Comparison of ENCODE assay signal across 8 mouse cellular contexts in the genomic region with DNA sequence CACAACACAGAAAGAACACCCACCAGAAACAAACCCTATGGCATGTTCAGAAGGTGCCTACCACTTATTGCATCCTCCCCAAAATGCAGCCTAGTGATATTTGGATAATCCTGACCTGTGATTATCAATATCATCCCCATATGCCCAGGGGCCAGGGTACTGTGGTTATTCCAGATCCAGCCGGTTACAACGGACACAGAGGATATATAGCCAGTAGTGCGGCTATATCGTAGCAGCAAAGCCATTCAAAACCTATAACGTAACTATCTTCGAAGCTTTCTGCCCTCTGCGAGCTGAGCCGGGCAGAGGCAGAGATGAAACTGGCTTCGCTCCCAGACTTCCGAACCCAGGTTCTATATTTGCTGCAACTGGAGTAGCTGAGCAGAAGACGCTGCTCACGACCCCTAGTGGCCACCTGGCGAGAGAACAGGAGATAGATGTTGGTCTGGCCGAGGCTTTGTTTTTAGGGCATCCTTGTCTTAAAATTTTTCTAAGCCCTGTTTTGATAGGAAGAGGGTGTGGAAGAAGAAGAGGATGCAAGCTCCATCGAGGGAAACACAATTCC. TPM values are rescaled to one million over a fixed set of nuclear protein-coding genes. Genes with fewer than 3 reads are reported as not detected.
A peak's percentile ranks its signal among the peaks of the same experiment; 100 is the strongest.
DNase-seq lines count a peak whose midpoint lies in the region; ATAC-seq lines count a peak whose summit lies in the region.

No protein-coding gene starts in this region.

- H3K9me3 ChIP-seq in liver, embryonic 15.5 days (replicated peaks) = no peaks in the 10 kb centered on the region
- no peaks in the 10 kb centered on the region for H3K9me3 ChIP-seq in neural tube, embryonic 15.5 days (replicated peaks)

- H3K9ac ChIP-seq in liver, embryonic 15.5 days = no peak overlapping the region
- no peak overlapping the region for H3K9ac ChIP-seq in neural tube, embryonic 15.5 days (replicated peaks)

- WGBS in liver, embryonic 15.5 days (ENCODE audit: insufficient replicate concordance) = 9% methylated on average over 15 of the region's 15 CpGs
- 6% methylated on average over 15 of the region's 15 CpGs for WGBS in neural tube, embryonic 15.5 days

- ATAC-seq in liver, embryonic 15.5 days (ENCODE audit: insufficient read depth) = no peak
- ATAC-seq in neural tube, embryonic 15.5 days (ENCODE audit: low FRiP score) = no peak

- H3K27ac ChIP-seq in liver, embryonic 15.5 days (replicated peaks) = peak overlapping the region; percentile 62; the same call in 1 of the 2 replicates
- no peak overlapping the region for H3K27ac ChIP-seq in neural tube, embryonic 15.5 days (replicated peaks)

- no peaks in the 10 kb centered on the region for H3K36me3 ChIP-seq in liver, embryonic 15.5 days (replicated peaks)
- H3K36me3 ChIP-seq in neural tube, embryonic 15.5 days = no peaks in the 10 kb centered on the region

- peak overlapping the region; percentile 46; the same call in 1 of the 2 replicates for H3K4me2 ChIP-seq in liver, embryonic 15.5 days
- peak overlapping the region; percentile 38 for H3K4me2 ChIP-seq in neural tube, embryonic 15.5 days

- DNase-seq in gastrocnemius, postnatal 10 days = peak; percentile 51
- DNase-seq in gastrocnemius, postnatal 4 days (ENCODE audit: low spot score in 2 of 2) = no peak
- peak; percentile 78 for DNase-seq in ES-CJ7 (ENCODE audit: low read depth, low spot score)
- DNase-seq in embryo, embryonic 11 days = peak; percentile 72
- peak; percentile 37 for DNase-seq in induced T-regulatory cell, adult 2 months (ENCODE audit: low read depth)
- DNase-seq in urinary bladder, adult 18-20 months (ENCODE audit: low spot score in 2 of 2) = no peak

- H3K4me1 ChIP-seq in liver, embryonic 15.5 days (replicated peaks) = no peaks in the 10 kb centered on the region
- H3K4me1 ChIP-seq in neural tube, embryonic 15.5 days = peaks cover 32% of the 10 kb centered on the region

- peaks cover 66% of the 10 kb centered on the region for H3K27me3 ChIP-seq in liver, embryonic 15.5 days
- peaks cover 84% of the 10 kb centered on the region for H3K27me3 ChIP-seq in neural tube, embryonic 15.5 days (replicated peaks)

- H3K4me3 ChIP-seq in liver, embryonic 15.5 days (replicated peaks) = no peak overlapping the region
- 0 out of 2 replicates have a peak overlapping the region, but pooled peaks have one; percentile 12 for H3K4me3 ChIP-seq in neural tube, embryonic 15.5 days (replicated peaks)

RNA-seq across cellular contexts. Expression of a gene that starts 6.0 kb away (rescaled TPM):
- not detected for total RNA-seq in gastrocnemius, postnatal 10 days (2021)
- total RNA-seq in gastrocnemius, postnatal 4 days (2021) = not detected
- polyA plus RNA-seq in liver, embryonic 15.5 days (2015; fragmentation: Nextera tagmentation; extraction: Ambion mirVana) = 2.0 and 2.2 TPM in 2 replicates
- polyA plus RNA-seq in neural tube, embryonic 15.5 days (2015; fragmentation: Nextera tagmentation; extraction: Ambion mirVana) = 2.6 and 3.5 TPM in 2 replicates

Comparison
In these comparisons a context has a peak if more than half of its experiments do, and no peak if none do; other contexts are left out.
1. DNase-seq: peak in gastrocnemius, postnatal 10 days (single experiment), ES-CJ7 (single experiment), embryo, embryonic 11 days (single experiment) and induced T-regulatory cell, adult 2 months (single experiment); none in gastrocnemius, postnatal 4 days (0 of 2) and urinary bladder, adult 18-20 months (0 of 2).